20 mouse cellular contexts compared by ENCODE assay signal in genomic region chr11:19118258-19118657, GRCm38 (mm10).
DNase-seq lines count a peak whose midpoint lies in the region; ATAC-seq and TF ChIP-seq lines count a peak whose summit lies in the region.
"Had no signal": no experiment of that assay in that cellular context is flagged by ENCODE, and none has a peak within 500 bp of the region (broad histone marks: within the 10 kb centered on the region; RNA-seq: fewer than 3 reads in every experiment).

No protein-coding gene starts in this region.

- WGBS in embryonic facial prominence, embryonic 14.5 days = 57% methylated on average over 4 of the region's 4 CpGs
- WGBS in embryonic facial prominence, embryonic 10.5 days = 68% methylated on average over 4 of the region's 4 CpGs
- 28% methylated on average over 4 of the region's 4 CpGs for WGBS in midbrain, embryonic 12.5 days
- WGBS in midbrain, embryonic 11.5 days = 54% methylated on average over 4 of the region's 4 CpGs
- WGBS in hindbrain, postnatal 0 days = 42% methylated on average over 4 of the region's 4 CpGs

- peaks cover 25% of the 10 kb centered on the region for H3K4me1 ChIP-seq in embryonic facial prominence, embryonic 14.5 days (ENCODE audit: control insufficient read depth, insufficient read depth, low read length)
- peaks cover 33% of the 10 kb centered on the region for H3K4me1 ChIP-seq in embryonic facial prominence, embryonic 10.5 days
- peaks cover 9% of the 10 kb centered on the region; the same call in 1 of the 2 replicates for H3K4me1 ChIP-seq in midbrain, embryonic 12.5 days
- no peaks in the 10 kb centered on the region; the same call in 1 of the 2 replicates for H3K4me1 ChIP-seq in midbrain, embryonic 11.5 days (ENCODE audit: control insufficient read depth, insufficient read depth, low read length)
- H3K4me1 ChIP-seq in hindbrain, postnatal 0 days (ENCODE audit: insufficient read depth, low read length) = peaks cover 6% of the 10 kb centered on the region
- H3K4me1 ChIP-seq: heart, embryonic 10.5 days had no signal

- peak; percentile 62 for DNase-seq in embryonic facial prominence, embryonic 14.5 days (ENCODE audit: low spot score)
- DNase-seq in embryonic facial prominence, embryonic 10.5 days (ENCODE audit: low spot score) = no peak
- DNase-seq in midbrain, embryonic 11.5 days (ENCODE audit: low spot score, missing footprints) = no peak
- DNase-seq in hindbrain, postnatal 0 days (ENCODE audit: low spot score) = peak; percentile 46
- peak; percentile 44 for DNase-seq in retina, postnatal 1 day
- no peak for DNase-seq in left cerebral cortex, adult 8-10 months (ENCODE audit: low spot score in 2 of 2)
- no peak for DNase-seq in left cerebral cortex, adult 9 months (ENCODE audit: low spot score in 2 of 2)
- DNase-seq: adrenal gland, postnatal 10 days; cerebellum, adult 2 months; kidney, adult 9 months; kidney, postnatal 14 days; liver, postnatal 0 days had no signal

- H3K9ac ChIP-seq in embryonic facial prominence, embryonic 14.5 days (ENCODE audit: low read depth, low read length) = no peak overlapping the region
- H3K9ac ChIP-seq in midbrain, embryonic 12.5 days (replicated peaks) = no peak overlapping the region
- H3K9ac ChIP-seq in midbrain, embryonic 11.5 days (ENCODE audit: low read length) = no peak overlapping the region
- H3K9ac ChIP-seq in hindbrain, postnatal 0 days (replicated peaks; ENCODE audit: low read length) = no peak overlapping the region
- H3K9ac ChIP-seq: limb, embryonic 12.5 days; liver, postnatal 0 days had no signal

- no peak for TF ChIP-seq CTCF in hindbrain, postnatal 0 days (IDR thresholded peaks at IDR 0.05; ENCODE audit: low read depth)

- H3K4me3 ChIP-seq in embryonic facial prominence, embryonic 14.5 days (ENCODE audit: low read depth, low read length) = no peak overlapping the region
- H3K4me3 ChIP-seq in embryonic facial prominence, embryonic 10.5 days = no peak overlapping the region
- no peak overlapping the region for H3K4me3 ChIP-seq in midbrain, embryonic 12.5 days
- H3K4me3 ChIP-seq in midbrain, embryonic 11.5 days (ENCODE audit: low read depth, low read length) = no peak overlapping the region
- H3K4me3 ChIP-seq in hindbrain, postnatal 0 days (ENCODE audit: low read length) = no peak overlapping the region
- H3K4me3 ChIP-seq: erythroblast, embryonic 14.5 days; heart, embryonic 10.5 days; limb, embryonic 12.5 days had no signal

- H3K9me3 ChIP-seq in embryonic facial prominence, embryonic 14.5 days (ENCODE audit: control insufficient read depth, low read length) = no peaks in the 10 kb centered on the region
- no peaks in the 10 kb centered on the region for H3K9me3 ChIP-seq in embryonic facial prominence, embryonic 10.5 days
- no peaks in the 10 kb centered on the region for H3K9me3 ChIP-seq in midbrain, embryonic 12.5 days
- H3K9me3 ChIP-seq in midbrain, embryonic 11.5 days (ENCODE audit: control insufficient read depth, low read length) = no peaks in the 10 kb centered on the region
- no peaks in the 10 kb centered on the region for H3K9me3 ChIP-seq in hindbrain, postnatal 0 days (ENCODE audit: low read length)
- H3K9me3 ChIP-seq: heart, embryonic 10.5 days; limb, embryonic 12.5 days had no signal

- H3K4me2 ChIP-seq in embryonic facial prominence, embryonic 14.5 days (ENCODE audit: low read depth, low read length) = no peak overlapping the region
- H3K4me2 ChIP-seq in midbrain, embryonic 12.5 days (replicated peaks) = no peak overlapping the region
- H3K4me2 ChIP-seq in midbrain, embryonic 11.5 days = no peak overlapping the region
- no peak overlapping the region for H3K4me2 ChIP-seq in hindbrain, postnatal 0 days (ENCODE audit: low read depth, low read length)
- H3K4me2 ChIP-seq: limb, embryonic 12.5 days; liver, embryonic 11.5 days had no signal

- no peaks in the 10 kb centered on the region; the same call in 1 of the 2 replicates for H3K27me3 ChIP-seq in embryonic facial prominence, embryonic 14.5 days (replicated peaks; ENCODE audit: control insufficient read depth, insufficient read depth, low read length)
- peaks cover 6% of the 10 kb centered on the region for H3K27me3 ChIP-seq in embryonic facial prominence, embryonic 10.5 days (replicated peaks; ENCODE audit: low read depth, poor library complexity, severe bottlenecking)
- H3K27me3 ChIP-seq in midbrain, embryonic 12.5 days = peaks cover 36% of the 10 kb centered on the region
- no peaks in the 10 kb centered on the region; the same call in 1 of the 2 replicates for H3K27me3 ChIP-seq in midbrain, embryonic 11.5 days (ENCODE audit: control insufficient read depth, insufficient read depth, low read length)
- no peaks in the 10 kb centered on the region for H3K27me3 ChIP-seq in hindbrain, postnatal 0 days (ENCODE audit: insufficient read depth, low read length)
- H3K27me3 ChIP-seq: limb, embryonic 12.5 days had no signal

- no peak overlapping the region for H3K27ac ChIP-seq in embryonic facial prominence, embryonic 14.5 days (replicated peaks; ENCODE audit: low read depth, low read length)
- H3K27ac ChIP-seq in embryonic facial prominence, embryonic 10.5 days (replicated peaks) = no peak overlapping the region
- no peak overlapping the region for H3K27ac ChIP-seq in midbrain, embryonic 12.5 days (replicated peaks)
- H3K27ac ChIP-seq in midbrain, embryonic 11.5 days (ENCODE audit: low read depth, low read length) = no peak overlapping the region
- H3K27ac ChIP-seq in hindbrain, postnatal 0 days = no peak overlapping the region
- H3K27ac ChIP-seq: heart, embryonic 10.5 days; limb, embryonic 12.5 days; macrophage had no signal

- 0 out of 2 replicates have a peak, but pooled peaks have one; percentile 33 for ATAC-seq in embryonic facial prominence, embryonic 14.5 days (ENCODE audit: low read depth)
- ATAC-seq in midbrain, embryonic 12.5 days (ENCODE audit: low FRiP score, low read depth) = peak; percentile 65
- ATAC-seq in midbrain, embryonic 11.5 days (ENCODE audit: low FRiP score) = no peak
- ATAC-seq in hindbrain, postnatal 0 days = no peak
- ATAC-seq: intestine, embryonic 16.5 days; liver, postnatal 0 days; lung, postnatal 0 days had no signal

- no peaks in the 10 kb centered on the region for H3K36me3 ChIP-seq in embryonic facial prominence, embryonic 14.5 days (ENCODE audit: control insufficient read depth, insufficient read depth, low read length)
- no peaks in the 10 kb centered on the region for H3K36me3 ChIP-seq in embryonic facial prominence, embryonic 10.5 days (replicated peaks)
- no peaks in the 10 kb centered on the region for H3K36me3 ChIP-seq in midbrain, embryonic 12.5 days
- H3K36me3 ChIP-seq in midbrain, embryonic 11.5 days (ENCODE audit: control insufficient read depth, insufficient read depth, low read length) = no peaks in the 10 kb centered on the region
- no peaks in the 10 kb centered on the region for H3K36me3 ChIP-seq in hindbrain, postnatal 0 days (ENCODE audit: insufficient read depth, low read length)
- H3K36me3 ChIP-seq: heart, embryonic 10.5 days; limb, embryonic 12.5 days had no signal

Comparison
In these comparisons a context has a peak if more than half of its experiments do, and no peak if none do; other contexts are left out.
1. ATAC-seq: peak in embryonic facial prominence, embryonic 14.5 days (single experiment) and midbrain, embryonic 12.5 days (single experiment); none in midbrain, embryonic 11.5 days (single experiment) and hindbrain, postnatal 0 days (single experiment).
2. DNase-seq: peak in embryonic facial prominence, embryonic 14.5 days (single experiment), hindbrain, postnatal 0 days (single experiment) and retina, postnatal 1 day (single experiment); none in embryonic facial prominence, embryonic 10.5 days (single experiment), midbrain, embryonic 11.5 days (single experiment), left cerebral cortex, adult 8-10 months (0 of 2) and left cerebral cortex, adult 9 months (0 of 2).